Mouse (Mus musculus): ENCODE measurements around the gene Alg9.

Alg9 gene

GRCm38 (mm10) chr9:50774991-50775612 lies at the start of gene Alg9, which contains the start of gene 1110032A03Rik:
Gene Alg9, plus strand, starts transcription at chr9:50775019.
Gene 1110032A03Rik, minus strand, starts transcription at chr9:50775520.
- peak; percentile 72 for DNase-seq (ENCODE audit: low spot score)

DNA sequence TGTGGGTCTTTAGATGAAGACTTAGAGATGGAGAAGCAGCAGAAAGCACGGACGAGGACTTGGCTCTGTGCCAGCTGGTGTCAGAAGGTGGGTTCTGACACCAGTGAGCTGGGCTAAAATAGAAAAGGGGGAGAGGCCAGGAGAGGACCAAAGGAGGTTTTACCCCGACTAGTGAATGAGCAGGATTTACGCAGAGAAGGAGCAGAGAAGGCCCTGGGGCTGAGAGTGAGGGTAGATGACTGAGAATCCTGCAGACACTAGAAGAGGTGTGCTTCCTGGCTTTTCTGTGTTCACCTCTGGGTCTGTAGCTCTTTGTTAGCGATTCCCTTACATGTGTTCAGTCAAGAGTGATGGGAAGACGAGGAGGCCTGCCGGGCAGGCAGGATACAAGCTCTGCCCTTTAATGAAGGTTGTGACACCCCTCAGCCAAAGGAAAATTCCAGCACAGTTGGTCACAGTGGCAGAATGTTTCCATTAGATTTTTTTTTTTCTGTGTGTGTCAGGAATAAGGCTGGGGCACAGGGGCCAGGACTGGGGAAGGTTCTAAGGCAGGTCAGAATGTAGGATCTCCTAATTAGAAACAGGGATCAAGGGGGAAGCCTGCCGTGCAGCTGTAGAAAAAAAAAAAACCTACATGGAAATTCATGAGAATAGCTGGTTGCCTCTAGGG lies 48.8 kb upstream of the Alg9 start:
- no peak for DNase-seq (ENCODE audit: low spot score)

DNA sequence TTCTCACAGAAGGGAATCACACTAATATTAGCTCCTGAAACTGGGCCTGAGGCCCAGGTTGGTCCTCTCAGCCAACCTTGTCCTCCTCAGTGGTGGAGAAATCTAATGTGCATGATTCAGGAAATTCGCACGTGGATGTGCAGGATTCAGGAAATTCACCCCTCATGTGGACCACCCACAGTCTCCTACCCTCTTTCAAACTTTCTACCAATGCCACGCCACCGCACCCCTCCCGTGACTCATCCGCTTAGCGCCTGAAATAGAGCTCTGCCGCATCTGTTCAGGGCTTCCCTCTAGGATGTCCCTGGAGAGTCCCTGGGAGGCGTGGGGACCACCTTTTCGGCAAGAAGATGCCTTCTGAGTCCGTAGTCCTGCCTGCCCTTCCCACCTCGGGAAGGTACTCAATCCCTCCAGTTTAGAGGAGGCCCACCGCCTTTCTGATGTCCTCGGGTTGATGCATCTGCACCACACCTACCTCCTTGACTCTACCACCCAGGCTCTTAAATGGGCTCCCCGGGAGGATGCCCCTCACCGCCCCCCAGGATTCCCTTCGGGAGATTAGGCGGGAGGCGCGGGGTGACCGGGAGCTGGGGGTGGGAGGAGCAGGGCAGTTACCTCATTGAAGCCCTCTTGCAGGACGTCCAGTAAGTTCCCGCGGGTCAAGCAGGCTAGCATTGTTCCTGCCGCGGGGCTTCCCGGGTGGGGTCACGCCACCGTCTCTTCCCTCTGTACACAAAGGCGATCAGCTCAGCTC lies 47.5 kb upstream of the Alg9 start:
- peak; percentile 44 for DNase-seq (ENCODE audit: low spot score)

DNA sequence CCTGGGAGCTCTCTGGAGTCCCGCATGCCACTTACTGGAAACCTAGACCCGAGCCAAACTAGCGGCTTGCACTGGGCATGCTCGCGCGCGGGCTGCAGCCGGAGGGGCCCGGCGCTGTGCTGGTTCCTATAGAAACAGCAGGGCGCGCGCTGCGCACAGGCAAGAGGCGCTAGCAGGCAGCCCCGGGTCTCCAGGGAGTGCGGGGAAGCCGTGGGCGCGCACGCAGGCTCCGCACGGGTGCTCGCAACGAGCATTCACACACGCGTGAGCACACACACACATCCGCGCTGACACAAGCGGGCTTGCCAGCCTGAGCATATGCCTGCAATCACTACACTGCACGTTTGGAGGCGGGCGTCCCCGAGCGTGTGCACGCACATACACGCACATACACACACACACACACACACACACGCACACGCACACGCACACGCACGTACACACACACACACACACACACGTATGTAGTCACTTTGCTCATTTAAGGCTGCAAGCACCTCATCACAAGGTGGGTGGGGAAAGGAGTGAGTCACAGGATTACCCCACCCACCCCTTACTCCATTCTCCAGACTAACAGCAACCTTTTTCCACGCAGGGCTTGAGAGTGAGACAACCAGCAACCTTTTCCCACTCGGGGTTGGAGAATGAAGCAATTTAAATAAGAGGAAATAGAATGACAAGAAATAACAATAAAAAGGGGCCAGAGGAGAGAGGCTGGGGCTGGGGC lies 46.7 kb upstream of the Alg9 start:
- DNase-seq (ENCODE audit: low spot score), result peak; percentile 89

DNA sequence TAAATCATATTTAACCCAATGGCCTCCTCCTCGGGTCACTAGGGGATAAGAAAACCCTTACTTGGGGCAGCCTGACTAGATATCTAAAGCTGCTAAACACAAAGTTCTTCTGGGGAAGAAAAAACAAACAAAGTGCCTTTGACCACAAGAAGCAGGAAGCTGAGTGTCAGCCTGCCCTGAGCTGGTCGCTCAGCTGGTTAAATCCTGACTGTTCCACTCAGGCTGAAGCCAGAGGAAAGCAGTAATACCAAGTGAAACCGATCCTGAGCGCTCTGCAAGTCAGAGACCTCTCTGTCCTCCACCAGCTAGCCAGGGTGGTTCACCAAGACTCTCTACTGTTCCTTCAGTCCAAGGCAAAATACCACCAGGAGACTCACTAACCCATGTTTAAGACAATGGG lies 45.2 kb upstream of the Alg9 start:
- DNase-seq (ENCODE audit: low spot score), result no peak

DNA sequence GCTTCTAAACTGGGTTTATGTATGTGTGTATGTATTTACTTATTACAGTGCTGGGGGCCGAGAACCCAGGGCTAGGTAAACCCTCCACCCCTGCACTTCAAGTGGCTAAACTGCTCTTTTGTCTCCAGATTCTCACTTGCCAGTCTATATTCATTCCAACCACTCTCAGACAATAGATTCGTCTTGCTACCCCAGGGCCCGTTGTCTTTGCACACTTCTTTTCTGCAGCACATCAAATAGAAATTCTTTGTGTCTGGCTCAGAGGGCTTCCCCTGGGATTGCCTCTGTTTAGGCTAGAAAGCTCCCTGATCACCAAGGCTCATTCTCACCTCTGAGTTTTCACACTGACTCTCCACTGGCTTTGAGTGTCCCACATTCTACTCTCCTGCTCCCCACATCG lies 42.3 kb upstream of the Alg9 start:
- DNase-seq (ENCODE audit: low spot score), result no peak

- DNase-seq (ENCODE audit: low spot score), result peak; percentile 52
Measured at GRCm38 (mm10) chr9:50734989-50735388, 39.8 kb upstream of the Alg9 start.

DNA sequence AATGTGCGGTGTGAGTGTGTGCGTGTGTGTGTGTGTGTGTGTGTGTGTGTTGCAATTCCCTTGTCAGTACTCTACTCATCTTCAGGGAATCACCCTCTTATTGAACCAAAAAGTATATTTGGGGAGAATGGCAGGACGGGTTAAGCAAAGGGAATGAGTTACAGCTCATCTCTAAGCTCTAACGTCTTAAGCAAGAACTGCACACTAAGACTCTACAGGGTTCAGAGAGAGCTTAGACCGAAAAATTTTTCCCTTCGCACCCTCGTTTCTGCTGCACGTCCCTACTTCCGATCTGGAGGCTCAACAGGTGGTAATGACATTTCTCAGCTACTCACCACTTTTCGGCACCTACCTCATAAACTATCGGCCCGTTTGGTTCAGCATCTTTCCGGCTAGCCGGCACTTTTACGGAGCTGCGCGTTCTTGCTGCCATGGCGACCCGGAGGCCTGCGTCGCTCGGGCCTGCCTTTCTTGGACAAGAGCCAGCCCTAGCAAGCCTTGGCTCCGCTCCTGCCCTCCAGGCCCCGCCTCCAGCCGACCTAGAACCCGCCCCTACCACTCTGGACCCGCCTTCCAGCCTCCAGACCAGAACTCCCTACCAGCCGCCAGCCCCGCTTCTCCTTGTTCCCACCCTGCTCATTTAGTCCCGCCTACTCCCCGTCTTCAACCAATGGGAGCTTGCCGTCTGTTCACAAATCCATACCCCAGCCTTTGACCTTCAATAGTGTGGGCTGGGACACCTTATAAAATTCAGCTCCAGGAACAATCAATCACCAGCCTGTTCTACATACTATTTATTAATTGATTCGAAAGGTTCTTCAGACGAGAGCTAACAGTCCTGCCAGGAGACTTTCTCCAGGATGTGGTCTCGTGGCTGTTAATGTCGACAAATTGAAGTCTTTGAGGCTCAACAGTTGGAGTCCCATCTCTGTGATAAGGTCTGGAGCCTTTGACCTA lies 35.6 kb upstream of the Alg9 start, which contains the start of gene Dixdc1:
Gene Dixdc1 (minus strand): TSS at position 604 of the 957 bp plus-strand sequence.
- DNase-seq (ENCODE audit: low spot score), result peak; percentile 87

GRCm38 (mm10) chr9:50740867-50741784 lies 33.7 kb upstream of the Alg9 start:
- no peak for DNase-seq (ENCODE audit: low spot score)

DNA sequence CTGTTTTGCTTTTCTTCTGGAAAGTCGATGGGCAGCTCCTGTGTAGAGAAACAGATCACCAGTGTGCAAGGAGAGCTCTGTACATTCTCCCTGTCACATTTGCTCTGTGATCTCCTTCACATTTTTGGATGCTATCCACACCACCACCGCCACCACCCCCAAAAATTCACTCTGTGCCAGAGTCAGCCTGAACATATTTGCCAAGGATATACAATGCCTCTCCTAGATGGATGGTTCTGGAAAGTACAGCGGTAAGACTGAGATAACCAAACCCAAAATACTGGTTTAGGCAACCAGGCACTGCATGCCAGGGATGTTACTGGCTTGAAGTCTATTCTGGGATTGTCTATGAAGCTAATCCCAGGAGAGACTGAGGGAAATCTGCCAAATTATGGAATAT lies 32.6 kb upstream of the Alg9 start:
- DNase-seq (ENCODE audit: low spot score), result no peak

GRCm38 (mm10) chr9:50742744-50743143 lies 32.1 kb upstream of the Alg9 start:
- DNase-seq (ENCODE audit: low spot score), result no peak

GRCm38 (mm10) chr9:50745806-50746205 lies 29.0 kb upstream of the Alg9 start:
- no peak for DNase-seq (ENCODE audit: low spot score)

- no peak for DNase-seq (ENCODE audit: low spot score)
Measured at GRCm38 (mm10) chr9:50746214-50746677, 28.6 kb upstream of the Alg9 start, which contains the start of gene 2310030G06Rik. Gene 2310030G06Rik, minus strand, starts transcription at chr9:50746536.

- DNase-seq (ENCODE audit: low spot score), result no peak
Measured at GRCm38 (mm10) chr9:50750706-50751105, 24.1 kb upstream of the Alg9 start.

- no peak for DNase-seq (ENCODE audit: low spot score)
Measured at GRCm38 (mm10) chr9:50751323-50751722, 23.5 kb upstream of the Alg9 start, which contains the start of gene Cryab. Gene Cryab, plus strand, starts transcription at chr9:50751325.

- DNase-seq (ENCODE audit: low spot score), result no peak
Measured at GRCm38 (mm10) chr9:50752054-50752602, 22.7 kb upstream of the Alg9 start, which contains the start of gene Hspb2. Gene Hspb2, minus strand, starts transcription at chr9:50752354.

GRCm38 (mm10) chr9:50752784-50753615 lies 21.8 kb upstream of the Alg9 start:
- peak; percentile 61 for DNase-seq (ENCODE audit: low spot score)

GRCm38 (mm10) chr9:50753947-50754346 lies 20.9 kb upstream of the Alg9 start:
- DNase-seq (ENCODE audit: low spot score), result no peak
